Mouse (Mus musculus): ENCODE data around the gene Txndc15. TPM values are rescaled to one million over a fixed set of nuclear protein-coding genes. Genes with fewer than 3 reads are reported as not detected.

The Txndc15 gene
- 188 and 198 TPM in 2 replicates for polyA plus RNA-seq (2021; fragmentation: Nextera tagmentation)
- long read RNA-seq, experiment 1, transcript Txndc15-201 (5 exons, 1,527 nt): major isoform, 522 of 586 reads
- long read RNA-seq, experiment 1, partial matches to known transcripts: 7 of 586 reads
- long read RNA-seq, experiment 1, other reads (novel, unspliced or antisense): 56 of 586 reads
- long read RNA-seq, experiment 2, transcript Txndc15-201 (5 exons, 1,527 nt): major isoform, 299 of 350 reads
- long read RNA-seq, experiment 2, partial matches to known transcripts: 26 of 350 reads
- long read RNA-seq, experiment 2, other reads (novel, unspliced or antisense): 25 of 350 reads

GRCm38 (mm10) chr13:55714501-55715166 is at the start of gene Txndc15:
Txndc15 (plus strand) TSS chr13:55714650.

GRCm38 (mm10) chr13:55692535-55693242 is 21.8 kb upstream of the Txndc15 start, which contains the start of gene B230219D22Rik:
B230219D22Rik (plus strand) TSS chr13:55693124.

GRCm38 (mm10) chr13:55727120-55727838 is 12.8 kb downstream of the Txndc15 start, which contains the start of gene Pcbd2:
Pcbd2 (plus strand) TSS chr13:55727368.

Other genes starting within 250 kb of the Txndc15 start
- 57.2 and 97.1 TPM in 2 replicates for gene Dbn1, start 226.5 kb upstream of the Txndc15 start, polyA plus RNA-seq (2021; fragmentation: Nextera tagmentation)
- gene Pdlim7, start 201.0 kb upstream of the Txndc15 start, polyA plus RNA-seq (2021; fragmentation: Nextera tagmentation): 84.5 and 89.4 TPM in 2 replicates
- 0.47 and 0.59 TPM in 2 replicates for gene Dok3, start 185.4 kb upstream of the Txndc15 start, polyA plus RNA-seq (2021; fragmentation: Nextera tagmentation)
- 33.6 and 41.6 TPM in 2 replicates for gene Ddx41, start 178.0 kb upstream of the Txndc15 start, polyA plus RNA-seq (2021; fragmentation: Nextera tagmentation)
- gene Fam193b, start 143.5 kb upstream of the Txndc15 start, polyA plus RNA-seq (2021; fragmentation: Nextera tagmentation): 3.7 and 5.0 TPM in 2 replicates
- gene Tmed9, start 140.9 kb upstream of the Txndc15 start, polyA plus RNA-seq (2021; fragmentation: Nextera tagmentation): 32.4 and 100.0 TPM in 2 replicates
- 19.0 and 21.5 TPM in 2 replicates for gene B4galt7, start 114.8 kb upstream of the Txndc15 start, polyA plus RNA-seq (2021; fragmentation: Nextera tagmentation)
- 45.3 and 52.5 TPM in 2 replicates for gene Caml, start 91.6 kb upstream of the Txndc15 start, polyA plus RNA-seq (2021; fragmentation: Nextera tagmentation)
- 10.5 and 14.8 TPM in 2 replicates for gene Ddx46, start 79.6 kb upstream of the Txndc15 start, polyA plus RNA-seq (2021; fragmentation: Nextera tagmentation)
- gene B230219D22Rik, start 21.5 kb upstream of the Txndc15 start, polyA plus RNA-seq (2021; fragmentation: Nextera tagmentation): 32.2 and 48.7 TPM in 2 replicates
- gene Pcbd2, start 12.7 kb downstream of the Txndc15 start, polyA plus RNA-seq (2021; fragmentation: Nextera tagmentation): 56.4 and 82.2 TPM in 2 replicates
- gene Catsper3, start 69.9 kb downstream of the Txndc15 start, polyA plus RNA-seq (2021; fragmentation: Nextera tagmentation): 0.28 TPM in 1 of 2 replicates, not detected in the other
- gene Pitx1, start 121.5 kb downstream of the Txndc15 start, polyA plus RNA-seq (2021; fragmentation: Nextera tagmentation): not detected in 2 replicates

Measured in left cerebral cortex, adult 6 months (tissue).